Mouse (Mus musculus): Measurements from ENCODE around the gene Fyco1.

- no peak for TF ChIP-seq POLR2A (IDR thresholded peaks at IDR 0.05; ENCODE audit: insufficient read depth, low read depth, low read length)
- no peak for TF ChIP-seq CTCF (IDR thresholded peaks at IDR 0.05)
- no peak for TF ChIP-seq EP300 (IDR thresholded peaks at IDR 0.05; ENCODE audit: insufficient read depth, low read depth, low read length)
These were observed 10.2 kb upstream of the Fyco1 start, which contains the start of gene Xcr1 for GRCm38 (mm10) chr9:123861929-123862328.

Measured in heart, adult 2 months (tissue).